Comparison of ENCODE assay signal across 10 mouse cellular contexts in the genomic region with DNA sequence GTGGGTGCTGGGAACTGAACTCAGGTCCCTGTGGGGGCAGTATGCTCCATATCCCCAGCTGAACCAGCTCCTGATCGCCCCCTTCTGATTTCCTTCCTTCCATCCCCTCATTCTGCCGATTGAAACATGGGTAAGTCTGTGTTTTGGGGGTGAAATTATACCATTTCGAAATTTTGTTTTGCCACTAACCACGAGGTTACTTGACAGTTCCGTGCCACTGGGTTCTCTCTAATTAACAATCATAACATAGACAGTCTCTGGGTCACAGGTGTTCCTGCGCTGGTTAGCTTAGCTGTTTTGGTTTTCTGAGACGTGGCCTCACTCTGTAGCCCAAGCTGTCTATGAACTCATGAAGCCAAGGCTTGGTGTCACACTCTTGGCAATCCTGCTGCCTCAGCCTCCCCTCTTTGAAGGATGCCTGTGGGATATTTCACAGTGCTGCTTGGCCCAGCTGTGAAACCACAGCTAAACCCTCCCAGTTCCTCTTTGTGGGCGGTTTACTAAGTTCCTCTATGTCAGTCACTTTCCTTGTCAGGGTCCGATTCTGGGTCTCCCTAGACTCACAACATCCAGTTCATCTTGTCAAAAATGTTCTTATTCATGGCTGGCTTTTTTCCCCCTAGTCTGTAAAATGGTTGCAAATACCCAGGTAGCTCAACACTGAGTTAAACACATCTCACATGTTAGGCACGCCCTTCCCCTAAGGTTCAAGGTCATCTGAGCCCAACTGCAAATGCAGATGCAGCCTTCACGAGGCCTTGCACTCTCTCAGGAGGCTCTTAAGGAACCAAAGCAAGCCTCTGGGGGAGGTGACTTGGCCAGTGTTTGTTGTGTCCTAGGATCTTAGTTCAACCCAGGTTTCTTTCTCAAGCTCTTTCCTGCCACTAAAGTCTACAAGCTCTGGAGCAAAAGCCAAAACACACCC. TPM values are rescaled to one million over a fixed set of nuclear protein-coding genes. Genes with fewer than 3 reads are reported as not detected.
DNase-seq lines count a peak whose midpoint lies in the region.
"Had no signal": no experiment of that assay in that cellular context is flagged by ENCODE, and none has a peak within 500 bp of the region (broad histone marks: within the 10 kb centered on the region; RNA-seq: fewer than 3 reads in every experiment).

No protein-coding gene starts in this region.

- peak; percentile 14 for DNase-seq in gastrocnemius, postnatal 25 days
- no peak for DNase-seq in gastrocnemius, adult 8-10 months (ENCODE audit: low spot score in 2 of 2)
- peak; percentile 33 for DNase-seq in CD4-positive helper T cell, adult 2 months (ENCODE audit: low read depth, low spot score)
- DNase-seq in induced T-regulatory cell, adult 2 months (ENCODE audit: low read depth), result peak; percentile 18
- DNase-seq in skeletal muscle tissue, adult 2 months (ENCODE audit: low read depth, low spot score), result peak; percentile 47
- DNase-seq in layer of hippocampus, postnatal 10 days (ENCODE audit: low spot score in 2 of 2), result no peak
- no peak for DNase-seq in urinary bladder, postnatal 10 days (ENCODE audit: low spot score)
- DNase-seq in kidney, postnatal 10 days, result no peak
- DNase-seq: embryo, embryonic 11 days; right cerebral cortex, postnatal 4 days had no signal

RNA-seq across cellular contexts. Expression of gene Plbd1, which starts 21.9 kb away (rescaled TPM):
- total RNA-seq in gastrocnemius, postnatal 25 days (2021), result 10 to 100 TPM; 18.3 to 18.8 TPM
- 10 to 100 TPM; 10.6 to 17.0 (median 12.5) TPM for total RNA-seq in gastrocnemius, adult 8-10 months (2022)
- total RNA-seq in layer of hippocampus, postnatal 10 days (2021), result under 1 TPM; 0.20 to 0.23 TPM

Comparison
In these comparisons a context has a peak if more than half of its experiments do, and no peak if none do; other contexts are left out.
1. DNase-seq: peak in gastrocnemius, postnatal 25 days (single experiment), CD4-positive helper T cell, adult 2 months (single experiment), induced T-regulatory cell, adult 2 months (single experiment) and skeletal muscle tissue, adult 2 months (single experiment); none in gastrocnemius, adult 8-10 months (0 of 2), layer of hippocampus, postnatal 10 days (0 of 2), urinary bladder, postnatal 10 days (single experiment) and kidney, postnatal 10 days (single experiment).
2. RNA of gene Plbd1, which starts 21.9 kb away (total RNA-seq): 18.3 to 18.8 TPM in gastrocnemius, postnatal 25 days and 10.6 to 17.0 TPM in gastrocnemius, adult 8-10 months; 0.20 to 0.23 TPM in layer of hippocampus, postnatal 10 days; every median in the first group is over 4 times any median in the second.